Mouse (Mus musculus): ENCODE results near the gene Arhgap10. TPM values are rescaled to one million over a fixed set of nuclear protein-coding genes. Genes with fewer than 3 reads are reported as not detected.

Gene Arhgap10
- polyA plus RNA-seq, 1 experiment = 22.4 TPM

DNA sequence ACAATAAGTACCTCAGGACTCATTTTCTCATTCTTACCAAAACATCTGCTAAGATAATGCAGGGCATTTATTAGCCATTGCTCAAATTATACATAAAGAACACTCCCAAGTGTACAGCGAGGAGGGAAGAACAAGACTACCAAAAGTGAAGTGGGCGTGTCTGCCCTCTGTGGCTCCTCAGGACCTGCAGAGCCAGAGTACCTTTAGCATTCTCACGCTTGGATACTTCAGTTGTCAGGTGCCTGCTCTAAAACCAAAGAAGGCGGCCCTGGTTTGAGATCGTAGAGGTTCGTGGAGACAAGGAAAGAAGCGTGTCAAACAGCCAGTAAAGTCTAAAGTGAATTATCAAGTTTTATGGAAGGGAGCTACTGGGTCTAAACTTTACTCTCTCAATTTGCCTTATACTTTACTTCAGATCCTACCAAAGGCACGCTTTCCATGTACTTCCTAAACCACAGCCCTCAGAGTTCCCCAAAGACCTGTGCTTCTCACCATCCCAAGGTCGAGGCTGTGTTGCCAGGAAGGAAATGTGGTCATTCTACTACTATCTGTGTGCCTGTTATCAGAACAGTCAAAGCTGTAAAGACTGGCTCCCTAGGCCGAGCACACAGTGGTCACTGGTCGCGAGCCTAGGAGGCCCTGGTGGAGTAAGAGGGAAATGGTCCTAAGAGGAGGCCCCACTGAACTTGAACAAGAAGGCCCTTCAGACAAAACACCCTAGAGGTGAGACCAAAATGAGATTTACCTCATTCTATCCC, 39.4 kb downstream of the Arhgap10 start:
- TF ChIP-seq CTCF (IDR thresholded peaks at IDR 0.05; ENCODE audit: extremely low read depth, insufficient read depth, low read length) = no peak
- no peak for TF ChIP-seq POLR2A (IDR thresholded peaks at IDR 0.05; ENCODE audit: extremely low read depth, insufficient read depth, low read length)
- H3K4me3 ChIP-seq (ENCODE audit: insufficient read depth, low read length) = no peak overlapping the region

DNA sequence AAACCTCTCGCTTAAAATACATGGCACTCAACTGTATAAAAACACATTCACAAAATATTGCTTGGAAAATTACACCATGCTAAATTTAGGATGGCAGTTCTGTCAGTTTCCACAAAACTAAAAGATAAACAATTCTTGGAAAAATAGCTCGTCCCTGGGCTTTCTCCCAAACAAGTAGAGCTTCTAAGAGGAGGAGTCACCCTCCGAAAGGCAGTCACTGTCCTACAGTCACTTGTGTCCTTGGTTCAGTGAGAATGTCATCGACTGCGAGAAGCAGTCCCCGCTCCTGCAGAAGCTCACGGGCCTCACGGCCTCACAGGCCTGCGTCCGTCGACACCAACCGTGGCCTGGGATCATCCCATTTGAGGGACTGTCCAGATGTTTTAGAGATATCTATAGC, 40.1 kb downstream of the Arhgap10 start:
- Histone ChIP-seq H3K4me1 (ENCODE audit: control insufficient read depth, insufficient read depth, low read length) (peaks cover 4% of the 10 kb centered on the region), H3K27ac (ENCODE audit: insufficient read depth, low read length) (no peak overlapping the region), H3K4me3 (ENCODE audit: insufficient read depth, low read length) (no peak overlapping the region)
- TF ChIP-seq POLR2A (IDR thresholded peaks at IDR 0.05; ENCODE audit: extremely low read depth, insufficient read depth, low read length) (no peak), CTCF (IDR thresholded peaks at IDR 0.05; ENCODE audit: extremely low read depth, insufficient read depth, low read length) (no peak)

More for the DNA sequence above, 39.4 kb downstream of the Arhgap10 start:
- Histone ChIP-seq H3K27ac (ENCODE audit: insufficient read depth, low read length) (no peak overlapping the region), H3K4me1 (ENCODE audit: control insufficient read depth, insufficient read depth, low read length) (peaks cover 4% of the 10 kb centered on the region)

DNA sequence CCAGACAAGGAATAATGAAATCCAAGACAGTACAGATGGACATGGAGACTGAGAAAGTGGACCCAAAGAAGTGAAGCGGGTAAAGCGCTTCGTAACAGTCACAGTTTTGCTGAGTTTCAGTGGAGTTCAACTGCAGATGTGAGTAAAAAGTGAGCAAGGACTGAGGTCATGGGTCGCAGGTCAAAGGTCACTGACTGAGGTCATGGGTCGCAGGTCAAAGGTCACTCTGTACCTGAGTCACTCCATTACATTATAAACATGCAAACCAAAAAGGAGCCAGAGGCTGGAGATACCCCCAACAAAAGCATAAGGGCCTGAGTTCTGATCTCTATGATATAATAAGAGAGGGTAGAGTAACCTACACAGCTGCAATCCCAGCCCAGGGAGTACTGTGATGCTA, 43.1 kb downstream of the Arhgap10 start:
- Histone ChIP-seq H3K4me3 (ENCODE audit: insufficient read depth, low read length) (no peak overlapping the region), H3K4me1 (ENCODE audit: control insufficient read depth, insufficient read depth, low read length) (peaks cover 2% of the 10 kb centered on the region), H3K27ac (ENCODE audit: insufficient read depth, low read length) (no peak overlapping the region)
- TF ChIP-seq POLR2A (IDR thresholded peaks at IDR 0.05; ENCODE audit: extremely low read depth, insufficient read depth, low read length) (no peak), CTCF (IDR thresholded peaks at IDR 0.05; ENCODE audit: extremely low read depth, insufficient read depth, low read length) (no peak)

DNA sequence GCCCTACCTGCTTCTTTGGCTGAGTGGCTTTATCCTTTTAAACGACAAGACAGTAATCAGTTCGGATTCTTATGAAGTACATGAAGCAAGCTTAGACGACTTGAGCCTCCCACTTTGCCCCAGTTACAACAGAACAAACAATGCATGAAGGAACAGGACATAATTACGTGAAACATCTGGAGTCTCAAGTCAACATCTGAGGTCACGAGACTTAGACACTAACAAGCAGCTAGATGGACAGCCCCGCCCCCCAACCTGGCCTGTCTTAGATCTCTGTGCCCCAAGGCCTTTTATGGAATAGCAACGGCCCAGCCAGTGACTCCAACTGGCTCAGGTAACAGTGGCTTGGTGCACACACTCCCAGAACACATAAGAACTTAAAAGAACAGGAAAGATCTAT, 44.0 kb downstream of the Arhgap10 start:
- TF ChIP-seq POLR2A (IDR thresholded peaks at IDR 0.05; ENCODE audit: extremely low read depth, insufficient read depth, low read length) = no peak
- TF ChIP-seq CTCF (IDR thresholded peaks at IDR 0.05; ENCODE audit: extremely low read depth, insufficient read depth, low read length) = no peak
- Histone ChIP-seq H3K4me1 (ENCODE audit: control insufficient read depth, insufficient read depth, low read length) (peaks cover 2% of the 10 kb centered on the region), H3K4me3 (ENCODE audit: insufficient read depth, low read length) (no peak overlapping the region), H3K27ac (ENCODE audit: insufficient read depth, low read length) (no peak overlapping the region)

DNA sequence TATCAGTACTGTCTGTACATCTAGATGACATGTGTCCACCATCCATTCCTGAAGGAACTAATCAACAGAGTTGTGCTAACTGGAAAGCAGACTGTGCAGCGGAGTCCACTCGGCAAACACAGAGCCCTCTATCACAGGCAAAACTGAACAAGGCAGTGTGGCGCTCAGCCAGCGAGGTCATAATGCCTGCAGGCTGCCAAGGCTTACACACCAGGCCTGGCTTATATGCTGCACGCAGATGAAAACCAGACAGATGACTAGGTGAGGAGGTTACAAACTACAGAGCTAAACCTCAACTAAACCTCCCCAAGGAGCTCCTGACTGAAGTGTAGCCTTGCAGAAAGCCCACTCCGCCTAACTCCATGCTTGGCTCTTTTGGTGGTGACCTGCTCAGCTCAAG, 44.4 kb downstream of the Arhgap10 start:
- TF ChIP-seq CTCF (IDR thresholded peaks at IDR 0.05; ENCODE audit: extremely low read depth, insufficient read depth, low read length) (no peak), POLR2A (IDR thresholded peaks at IDR 0.05; ENCODE audit: extremely low read depth, insufficient read depth, low read length) (no peak)
- no peak overlapping the region for H3K4me3 ChIP-seq (ENCODE audit: insufficient read depth, low read length)

DNA sequence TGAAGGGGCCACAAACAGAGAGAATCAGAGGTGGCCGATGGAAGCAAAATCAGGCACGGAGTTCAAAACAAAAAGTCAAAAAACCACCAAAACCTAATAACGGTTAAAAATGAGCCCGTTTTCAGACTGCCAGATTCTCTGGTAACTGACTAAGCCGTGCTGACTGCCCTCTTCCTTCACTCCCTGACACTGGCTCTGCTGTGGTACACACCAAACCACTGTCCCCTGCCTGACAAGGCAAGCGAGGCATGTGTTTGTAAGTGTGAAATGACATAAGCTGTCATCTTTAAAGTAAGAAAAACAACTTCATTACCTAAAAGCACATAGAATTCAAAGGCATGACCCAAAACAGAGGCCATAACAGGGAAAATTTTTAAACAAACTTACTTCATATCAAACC, 56.4 kb downstream of the Arhgap10 start:
- H3K27ac ChIP-seq (ENCODE audit: insufficient read depth, low read length) = no peak overlapping the region
- no peak overlapping the region for H3K4me3 ChIP-seq (ENCODE audit: insufficient read depth, low read length)
- H3K4me1 ChIP-seq (ENCODE audit: control insufficient read depth, insufficient read depth, low read length) = no peaks in the 10 kb centered on the region
- TF ChIP-seq CTCF (IDR thresholded peaks at IDR 0.05; ENCODE audit: extremely low read depth, insufficient read depth, low read length) (no peak), POLR2A (IDR thresholded peaks at IDR 0.05; ENCODE audit: extremely low read depth, insufficient read depth, low read length) (no peak)

More for the DNA sequence above, 44.4 kb downstream of the Arhgap10 start:
- Histone ChIP-seq H3K27ac (ENCODE audit: insufficient read depth, low read length) (no peak overlapping the region), H3K4me1 (ENCODE audit: control insufficient read depth, insufficient read depth, low read length) (peaks cover 2% of the 10 kb centered on the region)

DNA sequence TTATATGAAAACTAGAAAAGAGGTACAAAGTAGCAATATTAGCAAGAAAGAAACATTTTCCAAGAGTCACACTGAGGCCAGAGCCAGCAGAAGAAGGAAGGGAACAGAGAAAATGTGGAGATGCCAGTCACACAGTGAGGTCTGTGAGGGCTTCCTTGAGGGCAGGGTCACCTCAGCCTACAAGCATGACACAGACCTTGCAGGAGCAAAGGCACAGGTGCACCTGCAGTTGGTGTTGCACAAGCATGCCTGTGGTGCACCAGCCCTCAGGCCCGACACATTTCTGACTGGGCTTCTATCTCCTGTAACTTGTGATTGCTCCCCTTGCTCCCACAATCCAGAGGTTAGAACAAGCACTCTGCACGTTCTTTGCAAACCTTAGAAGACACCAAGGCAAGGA, 57.4 kb downstream of the Arhgap10 start:
- H3K27ac ChIP-seq (ENCODE audit: insufficient read depth, low read length) = no peak overlapping the region
- H3K4me3 ChIP-seq (ENCODE audit: insufficient read depth, low read length) = no peak overlapping the region
- H3K4me1 ChIP-seq (ENCODE audit: control insufficient read depth, insufficient read depth, low read length) = no peaks in the 10 kb centered on the region
- TF ChIP-seq CTCF (IDR thresholded peaks at IDR 0.05; ENCODE audit: extremely low read depth, insufficient read depth, low read length) = no peak
- TF ChIP-seq POLR2A (IDR thresholded peaks at IDR 0.05; ENCODE audit: extremely low read depth, insufficient read depth, low read length) = no peak

DNA sequence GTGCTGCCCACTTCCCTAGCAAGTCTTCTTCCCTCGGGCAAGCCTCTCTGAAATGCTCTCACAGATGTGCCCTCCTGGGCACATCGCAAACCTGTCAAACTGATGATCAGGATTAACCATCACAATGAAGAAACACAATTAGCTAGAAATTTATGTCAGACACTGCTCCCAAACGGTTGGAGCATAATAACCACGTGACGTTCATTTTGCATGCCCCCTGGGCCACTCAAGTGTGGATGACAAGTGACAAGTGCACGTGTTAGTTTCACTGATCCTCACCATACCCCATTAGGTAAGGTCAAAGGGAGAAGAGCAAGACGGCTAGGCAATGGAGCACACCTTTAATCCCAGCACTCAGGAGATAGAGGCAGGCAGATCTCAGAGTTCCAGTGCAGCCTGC, 58.1 kb downstream of the Arhgap10 start:
- Histone ChIP-seq H3K4me1 (ENCODE audit: control insufficient read depth, insufficient read depth, low read length) (no peaks in the 10 kb centered on the region), H3K27ac (ENCODE audit: insufficient read depth, low read length) (no peak overlapping the region), H3K4me3 (ENCODE audit: insufficient read depth, low read length) (no peak overlapping the region)
- TF ChIP-seq POLR2A (IDR thresholded peaks at IDR 0.05; ENCODE audit: extremely low read depth, insufficient read depth, low read length) = no peak
- no peak for TF ChIP-seq CTCF (IDR thresholded peaks at IDR 0.05; ENCODE audit: extremely low read depth, insufficient read depth, low read length)

DNA sequence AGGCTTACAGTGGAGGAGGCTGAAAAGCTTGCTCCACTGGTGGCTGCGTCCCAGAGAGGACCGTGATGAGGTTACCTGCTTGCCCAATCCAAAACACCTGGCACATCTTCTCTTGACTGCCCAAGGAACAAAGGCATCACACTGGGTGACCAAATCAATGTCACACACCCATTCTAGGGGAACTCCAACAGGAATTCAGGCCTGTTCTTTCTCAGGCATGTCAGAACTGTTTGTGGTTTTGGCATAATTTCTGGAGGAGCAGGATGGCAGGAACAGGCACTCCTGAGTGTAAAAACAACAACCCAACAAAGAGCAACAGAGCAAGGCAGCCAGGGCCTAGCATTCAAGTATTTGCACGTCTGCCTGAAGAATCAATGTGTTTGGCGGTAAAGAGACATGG, 59.2 kb downstream of the Arhgap10 start:
- TF ChIP-seq CTCF (IDR thresholded peaks at IDR 0.05; ENCODE audit: extremely low read depth, insufficient read depth, low read length) (no peak), POLR2A (IDR thresholded peaks at IDR 0.05; ENCODE audit: extremely low read depth, insufficient read depth, low read length) (no peak)
- H3K4me3 ChIP-seq (ENCODE audit: insufficient read depth, low read length) = no peak overlapping the region
- no peak overlapping the region for H3K27ac ChIP-seq (ENCODE audit: insufficient read depth, low read length)
- H3K4me1 ChIP-seq (ENCODE audit: control insufficient read depth, insufficient read depth, low read length) = no peaks in the 10 kb centered on the region

DNA sequence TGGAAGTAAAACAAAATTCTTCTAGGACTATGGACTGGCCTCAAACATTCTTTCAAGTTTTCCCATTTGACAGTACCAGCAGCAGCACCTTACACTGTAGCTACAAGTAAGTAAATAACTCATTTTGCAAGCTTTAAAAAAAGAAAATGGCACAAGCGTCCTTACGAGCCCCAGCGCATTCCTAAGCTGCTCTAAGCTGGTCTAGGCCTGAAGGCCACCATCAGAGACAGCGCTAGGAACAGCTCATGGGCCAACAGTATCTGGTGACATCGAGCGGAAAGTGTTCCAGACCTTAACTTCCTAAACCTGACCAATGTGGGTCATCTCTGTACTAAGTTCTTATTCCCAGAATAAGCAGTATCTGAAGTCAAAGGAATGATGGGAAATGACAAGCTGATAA, 61.5 kb downstream of the Arhgap10 start:
- Histone ChIP-seq H3K4me3 (ENCODE audit: insufficient read depth, low read length) (no peak overlapping the region), H3K4me1 (ENCODE audit: control insufficient read depth, insufficient read depth, low read length) (no peaks in the 10 kb centered on the region), H3K27ac (ENCODE audit: insufficient read depth, low read length) (no peak overlapping the region)
- TF ChIP-seq POLR2A (IDR thresholded peaks at IDR 0.05; ENCODE audit: extremely low read depth, insufficient read depth, low read length) = no peak
- TF ChIP-seq CTCF (IDR thresholded peaks at IDR 0.05; ENCODE audit: extremely low read depth, insufficient read depth, low read length) = no peak
